ENCODE assay signal across 9 mouse cellular contexts in genomic region chr13:54738213-54738601, GRCm38 (mm10). TPM values are rescaled to one million over a fixed set of nuclear protein-coding genes. Genes with fewer than 3 reads are reported as not detected.
DNase-seq lines count a peak whose midpoint lies in the region; ATAC-seq lines count a peak whose summit lies in the region.
"Had no signal": no experiment of that assay in that cellular context is flagged by ENCODE, and none has a peak within 500 bp of the region (broad histone marks: within the 10 kb centered on the region; RNA-seq: fewer than 3 reads in every experiment).

No protein-coding gene starts in this region.

- H3K4me2 ChIP-seq in kidney, embryonic 15.5 days, result peak overlapping the region; percentile 74
- peak overlapping the region; percentile 33; the same call in 1 of the 2 replicates for H3K4me2 ChIP-seq in midbrain, embryonic 16.5 days (ENCODE audit: low read length)

- peaks cover 59% of the 10 kb centered on the region for H3K27me3 ChIP-seq in kidney, embryonic 15.5 days
- peaks cover 64% of the 10 kb centered on the region for H3K27me3 ChIP-seq in hindbrain, embryonic 10.5 days (ENCODE audit: insufficient read depth, poor library complexity, severe bottlenecking)
- H3K27me3 ChIP-seq in midbrain, embryonic 16.5 days (ENCODE audit: control insufficient read depth, insufficient read depth, low read depth, low read length), result no peaks in the 10 kb centered on the region; the same call in 1 of the 2 replicates

- no peak for DNase-seq in kidney, postnatal 4 days
- peak; percentile 73 for DNase-seq in cerebellum, adult 11-12 months
- DNase-seq in hindbrain, embryonic 10.5 days (ENCODE audit: low spot score), result peak; percentile 12
- no peak for DNase-seq in layer of hippocampus, adult 11-12 months (ENCODE audit: low spot score)
- no peak for DNase-seq in thymus, postnatal 36 days
- DNase-seq: gastrocnemius, postnatal 14 days had no signal

- H3K9me3 ChIP-seq in kidney, embryonic 15.5 days (replicated peaks), result no peaks in the 10 kb centered on the region
- no peaks in the 10 kb centered on the region for H3K9me3 ChIP-seq in hindbrain, embryonic 10.5 days
- no peaks in the 10 kb centered on the region for H3K9me3 ChIP-seq in midbrain, embryonic 16.5 days (replicated peaks; ENCODE audit: control insufficient read depth, low read length, poor library complexity, severe bottlenecking)

- H3K4me3 ChIP-seq in kidney, embryonic 15.5 days (replicated peaks), result peak overlapping the region; percentile 47
- peak overlapping the region; percentile 49 for H3K4me3 ChIP-seq in hindbrain, embryonic 10.5 days
- H3K4me3 ChIP-seq in midbrain, embryonic 16.5 days (ENCODE audit: low read depth, low read length), result peak overlapping the region; percentile 6; the same call in 1 of the 2 replicates

- H3K36me3 ChIP-seq in kidney, embryonic 15.5 days, result no peaks in the 10 kb centered on the region
- peaks cover 63% of the 10 kb centered on the region for H3K36me3 ChIP-seq in hindbrain, embryonic 10.5 days
- H3K36me3 ChIP-seq in midbrain, embryonic 16.5 days (ENCODE audit: control insufficient read depth, insufficient read depth, low read length), result peaks cover 38% of the 10 kb centered on the region

- H3K27ac ChIP-seq in kidney, embryonic 15.5 days, result no peak overlapping the region
- peak overlapping the region; percentile 40 for H3K27ac ChIP-seq in hindbrain, embryonic 10.5 days
- no peak overlapping the region for H3K27ac ChIP-seq in midbrain, embryonic 16.5 days (ENCODE audit: low read length)

- 0 out of 2 replicates have a peak overlapping the region, but pooled peaks have one; percentile 35 for H3K9ac ChIP-seq in kidney, embryonic 15.5 days
- peak overlapping the region; percentile 46; the same call in 1 of the 2 replicates for H3K9ac ChIP-seq in midbrain, embryonic 16.5 days (ENCODE audit: low read depth, low read length)

- H3K4me1 ChIP-seq in kidney, embryonic 15.5 days, result peaks cover 13% of the 10 kb centered on the region
- H3K4me1 ChIP-seq in hindbrain, embryonic 10.5 days (replicated peaks), result peaks cover 36% of the 10 kb centered on the region
- peaks cover 8% of the 10 kb centered on the region; the same call in 1 of the 2 replicates for H3K4me1 ChIP-seq in midbrain, embryonic 16.5 days (ENCODE audit: control insufficient read depth, insufficient read depth, low read length)

- peak; percentile 12; the same call in 1 of the 2 replicates for ATAC-seq in kidney, embryonic 15.5 days (replicated peaks; ENCODE audit: low FRiP score)
- ATAC-seq in midbrain, embryonic 16.5 days, result no peak
- no peak for ATAC-seq in inflammation-experienced regulatory T-cells, adult 6 months

- WGBS in kidney, embryonic 15.5 days, result 4% methylated on average over 34 of the region's 34 CpGs
- 4% methylated on average over 34 of the region's 34 CpGs for WGBS in hindbrain, embryonic 10.5 days
- 7% methylated on average over 34 of the region's 34 CpGs for WGBS in midbrain, embryonic 16.5 days

RNA-seq across cellular contexts. Expression of gene Gprin1, which starts 11.5 kb away (rescaled TPM):
- polyA plus RNA-seq in kidney, embryonic 15.5 days (2015; fragmentation: Nextera tagmentation; extraction: Ambion mirVana), result 0.14 and 0.27 TPM in 2 replicates
- 1.2 and 2.5 TPM in 2 replicates for polyA plus RNA-seq in hindbrain, embryonic 10.5 days (2016; fragmentation: Nextera tagmentation; extraction: Ambion mirVana)
- polyA plus RNA-seq in midbrain, embryonic 16.5 days (2015; fragmentation: Nextera tagmentation; extraction: Ambion mirVana), result 5.5 and 6.6 TPM in 2 replicates
- polyA plus RNA-seq in inflammation-experienced regulatory T-cells, adult 6 months (2017; shearing (Covaris generic)), result not detected

RNA-seq across cellular contexts. Expression of gene Sncb, which starts 28.2 kb away (rescaled TPM):
- 0.15 and 0.29 TPM in 2 replicates for polyA plus RNA-seq in kidney, embryonic 15.5 days (2015; fragmentation: Nextera tagmentation; extraction: Ambion mirVana)
- 2.3 and 2.4 TPM in 2 replicates for polyA plus RNA-seq in hindbrain, embryonic 10.5 days (2016; fragmentation: Nextera tagmentation; extraction: Ambion mirVana)
- polyA plus RNA-seq in midbrain, embryonic 16.5 days (2015; fragmentation: Nextera tagmentation; extraction: Ambion mirVana), result 68.2 and 97.6 TPM in 2 replicates
- polyA plus RNA-seq in inflammation-experienced regulatory T-cells, adult 6 months (2017; shearing (Covaris generic)), result 1 to 10 TPM in 1 of 3 experiments, under 1 TPM in 1, not detected in 1; 0.87 to 2.3 TPM

RNA-seq across cellular contexts. Expression of gene Cdhr2, which starts 36.9 kb away (rescaled TPM):
- 5.4 TPM in 2 replicates for polyA plus RNA-seq in kidney, embryonic 15.5 days (2015; fragmentation: Nextera tagmentation; extraction: Ambion mirVana)
- polyA plus RNA-seq in hindbrain, embryonic 10.5 days (2016; fragmentation: Nextera tagmentation; extraction: Ambion mirVana), result 0.07 and 0.15 TPM in 2 replicates
- 0.22 and 0.36 TPM in 2 replicates for polyA plus RNA-seq in midbrain, embryonic 16.5 days (2015; fragmentation: Nextera tagmentation; extraction: Ambion mirVana)
- not detected for polyA plus RNA-seq in inflammation-experienced regulatory T-cells, adult 6 months (2017; shearing (Covaris generic))

RNA-seq across cellular contexts. Expression of gene Rnf44, which starts 44.5 kb away (rescaled TPM):
- polyA plus RNA-seq in kidney, embryonic 15.5 days (2015; fragmentation: Nextera tagmentation; extraction: Ambion mirVana), result 78.5 and 83.8 TPM in 2 replicates
- 106 and 127 TPM in 2 replicates for polyA plus RNA-seq in hindbrain, embryonic 10.5 days (2016; fragmentation: Nextera tagmentation; extraction: Ambion mirVana)
- polyA plus RNA-seq in midbrain, embryonic 16.5 days (2015; fragmentation: Nextera tagmentation; extraction: Ambion mirVana), result 65.3 and 67.2 TPM in 2 replicates
- polyA plus RNA-seq in inflammation-experienced regulatory T-cells, adult 6 months (2017; shearing (Covaris generic)), result 10 to 100 TPM; 24.3 to 29.6 (median 28.6) TPM

RNA-seq across cellular contexts. Expression of gene Eif4e1b, which starts 45.6 kb away (rescaled TPM):
- polyA plus RNA-seq in kidney, embryonic 15.5 days (2015; fragmentation: Nextera tagmentation; extraction: Ambion mirVana), result not detected in 2 replicates
- polyA plus RNA-seq in hindbrain, embryonic 10.5 days (2016; fragmentation: Nextera tagmentation; extraction: Ambion mirVana), result not detected in 2 replicates
- not detected in 2 replicates for polyA plus RNA-seq in midbrain, embryonic 16.5 days (2015; fragmentation: Nextera tagmentation; extraction: Ambion mirVana)
- polyA plus RNA-seq in inflammation-experienced regulatory T-cells, adult 6 months (2017; shearing (Covaris generic)), result not detected

Comparison
In these comparisons a context has a peak if more than half of its experiments do, and no peak if none do; other contexts are left out.
1. DNase-seq: peak in cerebellum, adult 11-12 months (single experiment) and hindbrain, embryonic 10.5 days (single experiment); none in kidney, postnatal 4 days (0 of 2), layer of hippocampus, adult 11-12 months (single experiment) and thymus, postnatal 36 days (0 of 2).
2. RNA of gene Sncb, which starts 28.2 kb away (polyA plus RNA-seq): 68.2 to 97.6 TPM in midbrain, embryonic 16.5 days; 2.3 to 2.4 TPM in hindbrain, embryonic 10.5 days, 0.87 to 2.3 TPM in inflammation-experienced regulatory T-cells, adult 6 months and 0.15 to 0.29 TPM in kidney, embryonic 15.5 days; every median in the first group is over 10 times any median in the second.
3. Peak in every context shown above with its lines, with median percentiles within 50 percentile points of each other: H3K4me3 ChIP-seq.